Mouse (Mus musculus) bone marrow macrophage, adult 2 months (primary cell): ENCODE data around the gene Spi1.

ENCODE experiments used
- CTCF ChIP-seq: IDR thresholded peaks from 2 replicates; pipeline ENCODE4 v1.5.1; 2012; ENCODE audit warnings: low read depth, mild to moderate bottlenecking, low read length, moderate library complexity
- POLR2A ChIP-seq: IDR thresholded peaks from 2 replicates; pipeline ENCODE4 v1.6.1; 2012; ENCODE audit warnings: mild to moderate bottlenecking, low read depth, low read length, borderline replicate concordance

- TF ChIP-seq POLR2A (no peak), CTCF (no peak)
Observed at GRCm38 (mm10) chr2:91080784-91081513, 1.2 kb upstream of the Spi1 start.
